Mouse (Mus musculus) mouse embryonic stem cell (cell line): ENCODE measurements at regions not wholly inside any gene's neighbourhood (a gene's known extent, or its start where the extent isn't known, plus 50 kb on each side); places are given as distances from the start of the nearest gene placed in this dataset.

Experiments
- in situ Hi-C, 2 experiments: fragments of 300-500 bp; cut with MboI; formaldehyde crosslinking; loops; 1 replicate in 1 of 2; 3 replicates in 1 of 2; pipeline ENCODE4 v1.14.3; 2019 to 2020; ENCODE audit warnings: low sequenced_read_pairs in 2 of 2, low pct_unique_long_range_greater_than_20kb in 1 of 2, mixed read lengths in 1 of 2; ENCODE audit not compliant: unreplicated experiment in 1 of 2

GRCm38 (mm10) chr10:117475086-117475945 is 95.5 kb upstream of the Cpsf6 start:
- in situ Hi-C loops = no loop called here

- in situ Hi-C loops = no loop called here
Observed at GRCm38 (mm10) chr10:117474351-117475085, 94.7 kb upstream of the Cpsf6 start.

- in situ Hi-C loops = no loop called here
Observed at GRCm38 (mm10) chr10:117473471-117473870, 93.7 kb upstream of the Cpsf6 start.

GRCm38 (mm10) chr10:117472568-117472930 is 92.7 kb upstream of the Cpsf6 start:
- in situ Hi-C loops = no loop called here

- in situ Hi-C loops = no loop called here
Observed at GRCm38 (mm10) chr10:117471818-117472567, 92.2 kb upstream of the Cpsf6 start.

- in situ Hi-C loops = no loop called here
Observed at GRCm38 (mm10) chr10:117471036-117471817, 91.4 kb upstream of the Cpsf6 start.

- in situ Hi-C loops = no loop called here
Observed at GRCm38 (mm10) chr10:117470481-117470880, 90.7 kb upstream of the Cpsf6 start.

- in situ Hi-C loops = no loop called here
Observed at GRCm38 (mm10) chr10:117469573-117470090, 89.8 kb upstream of the Cpsf6 start.

- in situ Hi-C loops = no loop called here
Observed at GRCm38 (mm10) chr10:117468931-117469572, 89.2 kb upstream of the Cpsf6 start.

- in situ Hi-C loops = no loop called here
Observed at GRCm38 (mm10) chr10:117468381-117468780, 88.6 kb upstream of the Cpsf6 start.

GRCm38 (mm10) chr10:117467161-117467560 is 87.3 kb upstream of the Cpsf6 start:
- in situ Hi-C loops = no loop called here

- in situ Hi-C loops = no loop called here
Observed at GRCm38 (mm10) chr10:117466391-117466790, 86.6 kb upstream of the Cpsf6 start.

- in situ Hi-C loops = no loop called here
Observed at GRCm38 (mm10) chr10:117465671-117466250, 85.9 kb upstream of the Cpsf6 start.

GRCm38 (mm10) chr10:117465058-117465660 is 85.3 kb upstream of the Cpsf6 start:
- in situ Hi-C loops = no loop called here

GRCm38 (mm10) chr10:117464331-117464730 is 84.5 kb upstream of the Cpsf6 start:
- in situ Hi-C loops = loop anchor here in 1 of 2 experiments (5.0 kb wide), 1 partner anchor 48 kb away; no protein-coding TSS in a partner anchor

- in situ Hi-C loops = loop anchor here in 1 of 2 experiments (5.0 kb wide), 1 partner anchor 49 kb away; no protein-coding TSS in a partner anchor
Observed at GRCm38 (mm10) chr10:117463636-117464035, 83.8 kb upstream of the Cpsf6 start.

GRCm38 (mm10) chr10:117462921-117463320 is 83.1 kb upstream of the Cpsf6 start:
- in situ Hi-C loops = loop anchor here in 1 of 2 experiments (5.0 kb wide), 1 partner anchor 49 kb away; no protein-coding TSS in a partner anchor
